26 mouse cellular contexts compared by ENCODE assay signal in the genomic region with DNA sequence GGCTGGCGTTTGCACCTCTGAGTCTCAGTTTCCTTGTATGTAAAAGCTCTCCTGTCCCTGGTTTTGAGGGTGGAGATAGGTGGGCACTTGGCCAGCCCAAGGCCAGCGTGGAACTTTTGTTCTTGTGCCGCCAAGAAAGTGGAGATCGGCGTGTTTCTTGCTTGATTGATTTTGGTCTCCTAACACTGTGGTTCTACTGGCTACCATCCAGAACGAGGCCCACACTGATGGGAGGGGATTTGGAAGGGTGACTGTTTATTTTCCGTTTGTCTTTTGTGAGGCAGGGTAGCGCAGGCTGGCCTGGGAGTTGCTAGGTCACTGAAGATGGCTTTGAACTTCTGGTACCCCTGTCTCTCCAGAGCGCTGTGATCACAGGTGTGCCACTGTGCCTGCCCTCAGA. TPM values are rescaled to one million over a fixed set of nuclear protein-coding genes. Genes with fewer than 3 reads are reported as not detected.
DNase-seq lines count a peak whose midpoint lies in the region; ATAC-seq and TF ChIP-seq lines count a peak whose summit lies in the region.
"Had no signal": no experiment of that assay in that cellular context is flagged by ENCODE, and none has a peak within 500 bp of the region (broad histone marks: within the 10 kb centered on the region; RNA-seq: fewer than 3 reads in every experiment).

No protein-coding gene starts in this region.

- no peak for TF ChIP-seq POLR2A in lung, adult 2 months (IDR thresholded peaks at IDR 0.05; ENCODE audit: borderline replicate concordance, extremely low read depth, low read depth, low read length)

- no peak; the same call in 1 of the 2 replicates for ATAC-seq in embryonic facial prominence, embryonic 14.5 days (ENCODE audit: low read depth)
- 0 out of 2 replicates have a peak, but pooled peaks have one; percentile 37 for ATAC-seq in kidney, embryonic 15.5 days (replicated peaks; ENCODE audit: low FRiP score)
- no peak for ATAC-seq in kidney, embryonic 14.5 days (ENCODE audit: low FRiP score, low TSS enrichment)
- ATAC-seq in lung, embryonic 15.5 days (ENCODE audit: borderline replicate concordance, extremely low read depth, low FRiP score, low TSS enrichment): peak; percentile 8; the same call in 1 of the 2 replicates
- ATAC-seq: forebrain, embryonic 15.5 days had no signal

- 60% methylated on average over 9 of the region's 9 CpGs for WGBS in embryonic facial prominence, embryonic 14.5 days
- WGBS in embryonic facial prominence, embryonic 10.5 days: 87% methylated on average over 9 of the region's 9 CpGs
- 38% methylated on average over 9 of the region's 9 CpGs for WGBS in kidney, embryonic 15.5 days
- 50% methylated on average over 9 of the region's 9 CpGs for WGBS in kidney, embryonic 14.5 days
- WGBS in lung, embryonic 15.5 days: 34% methylated on average over 9 of the region's 9 CpGs
- 33% methylated on average over 9 of the region's 9 CpGs for whole genome bisulfite sequencing in lung, adult 2 months

- H3K4me2 ChIP-seq in embryonic facial prominence, embryonic 14.5 days (ENCODE audit: low read depth, low read length): no peak overlapping the region
- no peak overlapping the region for H3K4me2 ChIP-seq in kidney, embryonic 15.5 days
- no peak overlapping the region for H3K4me2 ChIP-seq in kidney, embryonic 14.5 days (replicated peaks; ENCODE audit: low read depth, low read length)
- H3K4me2 ChIP-seq in lung, embryonic 15.5 days: no peak overlapping the region
- H3K4me2 ChIP-seq: forebrain, embryonic 15.5 days; heart, embryonic 13.5 days; limb, embryonic 15.5 days; liver, embryonic 13.5 days; midbrain, embryonic 15.5 days had no signal

- H3K9me3 ChIP-seq in embryonic facial prominence, embryonic 14.5 days (ENCODE audit: control insufficient read depth, low read length): no peaks in the 10 kb centered on the region
- no peaks in the 10 kb centered on the region; the same call in 1 of the 2 replicates for H3K9me3 ChIP-seq in embryonic facial prominence, embryonic 10.5 days
- H3K9me3 ChIP-seq in kidney, embryonic 15.5 days (replicated peaks): no peaks in the 10 kb centered on the region
- H3K9me3 ChIP-seq in kidney, embryonic 14.5 days (ENCODE audit: control insufficient read depth, low read length): no peaks in the 10 kb centered on the region
- no peaks in the 10 kb centered on the region for H3K9me3 ChIP-seq in lung, embryonic 15.5 days
- H3K9me3 ChIP-seq: forebrain, embryonic 15.5 days; G1E; heart, embryonic 13.5 days; hindbrain, embryonic 10.5 days; limb, embryonic 10.5 days; limb, embryonic 15.5 days; liver, embryonic 13.5 days; midbrain, embryonic 10.5 days; midbrain, embryonic 15.5 days had no signal

- H3K27ac ChIP-seq in embryonic facial prominence, embryonic 14.5 days (replicated peaks; ENCODE audit: low read depth, low read length): no peak overlapping the region
- H3K27ac ChIP-seq in embryonic facial prominence, embryonic 10.5 days (replicated peaks): no peak overlapping the region
- no peak overlapping the region for H3K27ac ChIP-seq in kidney, embryonic 15.5 days
- no peak overlapping the region for H3K27ac ChIP-seq in kidney, embryonic 14.5 days (ENCODE audit: low read depth, low read length)
- H3K27ac ChIP-seq in lung, embryonic 15.5 days: no peak overlapping the region; the same call in 1 of the 2 replicates
- H3K27ac ChIP-seq: forebrain, embryonic 15.5 days; heart, adult 2 months; heart, embryonic 13.5 days; hindbrain, embryonic 10.5 days; limb, embryonic 10.5 days; limb, embryonic 15.5 days; liver, embryonic 13.5 days; midbrain, embryonic 10.5 days had no signal

- no peaks in the 10 kb centered on the region for H3K36me3 ChIP-seq in embryonic facial prominence, embryonic 14.5 days (ENCODE audit: control insufficient read depth, insufficient read depth, low read length)
- no peaks in the 10 kb centered on the region for H3K36me3 ChIP-seq in embryonic facial prominence, embryonic 10.5 days (replicated peaks)
- no peaks in the 10 kb centered on the region for H3K36me3 ChIP-seq in kidney, embryonic 15.5 days
- H3K36me3 ChIP-seq in kidney, embryonic 14.5 days (ENCODE audit: control insufficient read depth, insufficient read depth, low read length): no peaks in the 10 kb centered on the region
- no peaks in the 10 kb centered on the region for H3K36me3 ChIP-seq in lung, embryonic 15.5 days
- H3K36me3 ChIP-seq: forebrain, embryonic 15.5 days; G1E; heart, embryonic 13.5 days; hindbrain, embryonic 10.5 days; limb, embryonic 10.5 days; limb, embryonic 15.5 days; liver, embryonic 13.5 days; midbrain, embryonic 10.5 days; midbrain, embryonic 15.5 days had no signal

- no peaks in the 10 kb centered on the region for H3K27me3 ChIP-seq in embryonic facial prominence, embryonic 14.5 days (replicated peaks; ENCODE audit: control insufficient read depth, insufficient read depth, low read length)
- H3K27me3 ChIP-seq in embryonic facial prominence, embryonic 10.5 days (replicated peaks; ENCODE audit: low read depth, poor library complexity, severe bottlenecking): no peaks in the 10 kb centered on the region
- H3K27me3 ChIP-seq in kidney, embryonic 15.5 days: no peaks in the 10 kb centered on the region
- H3K27me3 ChIP-seq in kidney, embryonic 14.5 days (ENCODE audit: control insufficient read depth, insufficient read depth, low read length): no peaks in the 10 kb centered on the region
- no peaks in the 10 kb centered on the region for H3K27me3 ChIP-seq in lung, embryonic 15.5 days
- H3K27me3 ChIP-seq: forebrain, embryonic 15.5 days; heart, embryonic 13.5 days; limb, embryonic 15.5 days; liver, embryonic 13.5 days; midbrain, embryonic 15.5 days had no signal

- peak; percentile 44 for DNase-seq in embryonic facial prominence, embryonic 14.5 days (ENCODE audit: low spot score)
- DNase-seq in embryonic facial prominence, embryonic 10.5 days (ENCODE audit: low spot score): no peak
- DNase-seq in lung, adult 2 months: no peak
- peak; percentile 23 for DNase-seq in NIH3T3 (ENCODE audit: low read depth)
- DNase-seq: cerebellum, adult 18-20 months; cerebellum, postnatal 14 days; gastrocnemius, postnatal 25 days; heart, adult 2 months; heart, postnatal 10 days; kidney, adult 9 months; kidney, postnatal 36 days; liver, embryonic 13.5 days; thymus, adult 2 months; thymus, postnatal 36 days had no signal

- H3K4me1 ChIP-seq in embryonic facial prominence, embryonic 14.5 days (ENCODE audit: control insufficient read depth, insufficient read depth, low read length): no peaks in the 10 kb centered on the region
- H3K4me1 ChIP-seq in embryonic facial prominence, embryonic 10.5 days: peaks cover 14% of the 10 kb centered on the region
- peaks cover 29% of the 10 kb centered on the region for H3K4me1 ChIP-seq in kidney, embryonic 15.5 days
- H3K4me1 ChIP-seq in kidney, embryonic 14.5 days (ENCODE audit: control insufficient read depth, insufficient read depth, low read length): no peaks in the 10 kb centered on the region; the same call in 1 of the 2 replicates
- H3K4me1 ChIP-seq in lung, embryonic 15.5 days: peaks cover 32% of the 10 kb centered on the region
- no peaks in the 10 kb centered on the region; the same call in 1 of the 2 replicates for H3K4me1 ChIP-seq in lung, adult 2 months (ENCODE audit: control insufficient read depth, insufficient read depth, low read length)
- H3K4me1 ChIP-seq: limb, embryonic 10.5 days; limb, embryonic 15.5 days; liver, embryonic 13.5 days had no signal

- no peak for TF ChIP-seq CTCF in lung, adult 2 months (IDR thresholded peaks at IDR 0.05; ENCODE audit: insufficient read depth, low read length)

- no peak overlapping the region for H3K4me3 ChIP-seq in embryonic facial prominence, embryonic 14.5 days (ENCODE audit: low read depth, low read length)
- no peak overlapping the region for H3K4me3 ChIP-seq in embryonic facial prominence, embryonic 10.5 days
- H3K4me3 ChIP-seq in kidney, embryonic 15.5 days (replicated peaks): no peak overlapping the region
- no peak overlapping the region for H3K4me3 ChIP-seq in kidney, embryonic 14.5 days (ENCODE audit: low read length)
- no peak overlapping the region for H3K4me3 ChIP-seq in lung, embryonic 15.5 days
- no peak overlapping the region for H3K4me3 ChIP-seq in lung, adult 2 months (replicated peaks; ENCODE audit: extremely low read depth, low read depth, low read length)
- H3K4me3 ChIP-seq: forebrain, embryonic 15.5 days; heart, adult 2 months; heart, embryonic 13.5 days; hindbrain, embryonic 10.5 days; limb, embryonic 10.5 days; limb, embryonic 15.5 days; liver, embryonic 13.5 days; midbrain, embryonic 10.5 days; midbrain, embryonic 15.5 days had no signal

- no peak overlapping the region for H3K9ac ChIP-seq in embryonic facial prominence, embryonic 14.5 days (ENCODE audit: low read depth, low read length)
- H3K9ac ChIP-seq in kidney, embryonic 15.5 days: no peak overlapping the region
- no peak overlapping the region for H3K9ac ChIP-seq in kidney, embryonic 14.5 days (ENCODE audit: low read depth, low read length)
- no peak overlapping the region for H3K9ac ChIP-seq in lung, embryonic 15.5 days
- H3K9ac ChIP-seq: forebrain, embryonic 15.5 days; heart, embryonic 13.5 days; limb, embryonic 15.5 days; liver, embryonic 13.5 days; midbrain, embryonic 15.5 days had no signal

RNA-seq across cellular contexts. Expression of gene Togaram2, which starts 0.9 kb away (rescaled TPM):
- 0.62 and 0.93 TPM in 2 replicates for polyA plus RNA-seq in embryonic facial prominence, embryonic 14.5 days (2014; fragmentation: Nextera tagmentation; extraction: Ambion mirVana)
- polyA plus RNA-seq in embryonic facial prominence, embryonic 10.5 days (2016; fragmentation: Nextera tagmentation; extraction: Ambion mirVana): 0.05 TPM in 1 of 2 replicates, not detected in the other
- polyA plus RNA-seq in kidney, embryonic 15.5 days (2015; fragmentation: Nextera tagmentation; extraction: Ambion mirVana): 0.18 and 0.32 TPM in 2 replicates
- 0.27 and 0.32 TPM in 2 replicates for polyA plus RNA-seq in kidney, embryonic 14.5 days (2014; fragmentation: Nextera tagmentation; extraction: Ambion mirVana)
- polyA plus RNA-seq in lung, embryonic 15.5 days (2015; fragmentation: Nextera tagmentation; extraction: Ambion mirVana): 1.6 and 2.1 TPM in 2 replicates
- polyA plus RNA-seq in lung, adult 2 months (2012; rRNA removed): 17.8 and 18.1 TPM in 2 replicates
- polyA plus RNA-seq: G1E; limb, embryonic 10.5 days; liver, embryonic 13.5 days; midbrain, embryonic 10.5 days; neural tube, embryonic 11.5 days had no signal

RNA-seq across cellular contexts. Expression of gene Wdr43, which starts 58.2 kb away (rescaled TPM):
- polyA plus RNA-seq in embryonic facial prominence, embryonic 14.5 days (2014; fragmentation: Nextera tagmentation; extraction: Ambion mirVana): 80.0 and 85.1 TPM in 2 replicates
- 111 and 117 TPM in 2 replicates for polyA plus RNA-seq in embryonic facial prominence, embryonic 10.5 days (2016; fragmentation: Nextera tagmentation; extraction: Ambion mirVana)
- polyA plus RNA-seq in kidney, embryonic 15.5 days (2015; fragmentation: Nextera tagmentation; extraction: Ambion mirVana): 83.3 and 84.2 TPM in 2 replicates
- 75.7 and 121 TPM in 2 replicates for polyA plus RNA-seq in kidney, embryonic 14.5 days (2014; fragmentation: Nextera tagmentation; extraction: Ambion mirVana)
- 66.9 and 73.0 TPM in 2 replicates for polyA plus RNA-seq in lung, embryonic 15.5 days (2015; fragmentation: Nextera tagmentation; extraction: Ambion mirVana)
- 5.3 and 8.8 TPM in 2 replicates for polyA plus RNA-seq in lung, adult 2 months (2012; rRNA removed)

Comparison
In these comparisons a context has a peak if more than half of its experiments do, and no peak if none do; other contexts are left out.
1. ATAC-seq: peak in kidney, embryonic 15.5 days (single experiment) and lung, embryonic 15.5 days (single experiment); none in embryonic facial prominence, embryonic 14.5 days (single experiment) and kidney, embryonic 14.5 days (single experiment).
2. DNase-seq: peak in embryonic facial prominence, embryonic 14.5 days (single experiment) and NIH3T3 (single experiment); none in embryonic facial prominence, embryonic 10.5 days (single experiment) and lung, adult 2 months (single experiment).